Mouse (Mus musculus): ENCODE measurements at regions not wholly inside any gene's neighbourhood (a gene's known extent, or its start where the extent isn't known, plus 50 kb on each side); places are given as distances from the start of the nearest gene placed in this dataset.

DNA sequence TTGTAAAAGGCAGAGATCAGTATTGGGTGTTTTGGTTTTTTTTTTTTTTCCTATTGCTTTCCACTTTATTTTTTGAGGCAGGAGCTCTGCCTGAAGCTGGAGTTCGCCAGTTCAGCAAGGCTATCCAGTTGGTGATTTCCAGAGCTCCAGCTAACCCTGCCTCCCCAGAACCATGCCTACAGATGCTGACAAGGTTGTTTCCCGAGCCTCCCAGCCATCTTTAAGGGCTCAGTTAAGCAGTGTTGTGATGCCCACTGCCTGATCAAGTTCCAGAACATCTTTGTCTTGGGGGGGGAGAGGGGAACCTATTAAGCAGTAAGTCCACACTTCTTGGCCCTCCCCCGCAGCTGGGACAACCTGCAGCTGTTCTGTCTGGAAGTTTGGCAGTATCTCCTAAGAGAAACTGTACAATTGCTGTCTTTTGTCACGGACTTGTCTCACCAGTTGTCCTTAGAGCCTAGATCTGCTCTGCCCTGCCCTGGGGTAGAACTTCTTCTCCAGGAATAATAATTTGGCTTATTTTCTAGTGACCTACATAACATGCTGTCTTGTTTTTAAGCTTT is 114.1 kb downstream of the Zfp706 start:
- no peaks in the 10 kb centered on the region for H3K36me3 ChIP-seq (ENCODE audit: control insufficient read depth, insufficient read depth, low read length)
- H3K4me3 ChIP-seq (ENCODE audit: control insufficient read depth, insufficient read depth, low read length) = no peak overlapping the region
- 93% methylated on average over 4 of the region's 4 CpGs for WGBS
- H3K4me1 ChIP-seq (replicated peaks; ENCODE audit: control insufficient read depth, insufficient read depth, low read length) = peaks cover 4% of the 10 kb centered on the region
- H3K27ac ChIP-seq (ENCODE audit: control insufficient read depth, insufficient read depth, low read length) = no peak overlapping the region
- no peak for TF ChIP-seq CTCF (IDR thresholded peaks at IDR 0.05; ENCODE audit: borderline replicate concordance, control insufficient read depth, extremely low read depth, insufficient read depth, low read length, poor library complexity)
- TF ChIP-seq POLR2A (IDR thresholded peaks at IDR 0.05; ENCODE audit: control insufficient read depth, extremely low read depth, insufficient read depth, low read length, poor library complexity) = no peak
- DNase-seq = no peak
- H3K27me3 ChIP-seq (ENCODE audit: control insufficient read depth, insufficient read depth, low read length) = no peaks in the 10 kb centered on the region

- H3K27me3 ChIP-seq (ENCODE audit: control insufficient read depth, insufficient read depth, low read length) = no peaks in the 10 kb centered on the region
- no peak for TF ChIP-seq POLR2A (IDR thresholded peaks at IDR 0.05; ENCODE audit: control insufficient read depth, extremely low read depth, insufficient read depth, low read length, poor library complexity)
- TF ChIP-seq CTCF (IDR thresholded peaks at IDR 0.05; ENCODE audit: borderline replicate concordance, control insufficient read depth, extremely low read depth, insufficient read depth, low read length, poor library complexity) = no peak
- DNase-seq = no peak
These were observed 114.9 kb downstream of the Zfp706 start for GRCm38 (mm10) chr15:36892576-36893205.

GRCm38 (mm10) chr15:36891851-36892250 is 115.7 kb downstream of the Zfp706 start:
- WGBS = 91% methylated on average over 12 of the region's 12 CpGs
- peaks cover 4% of the 10 kb centered on the region for H3K4me1 ChIP-seq (replicated peaks; ENCODE audit: control insufficient read depth, insufficient read depth, low read length)

More at GRCm38 (mm10) chr15:36892576-36893205, 114.9 kb downstream of the Zfp706 start:
- H3K4me1 ChIP-seq (replicated peaks; ENCODE audit: control insufficient read depth, insufficient read depth, low read length) = peaks cover 4% of the 10 kb centered on the region
- 87% methylated on average over 15 of the region's 15 CpGs for WGBS
- no peaks in the 10 kb centered on the region for H3K36me3 ChIP-seq (ENCODE audit: control insufficient read depth, insufficient read depth, low read length)
- H3K4me3 ChIP-seq (ENCODE audit: control insufficient read depth, insufficient read depth, low read length) = no peak overlapping the region
- H3K27ac ChIP-seq (ENCODE audit: control insufficient read depth, insufficient read depth, low read length) = no peak overlapping the region

DNA sequence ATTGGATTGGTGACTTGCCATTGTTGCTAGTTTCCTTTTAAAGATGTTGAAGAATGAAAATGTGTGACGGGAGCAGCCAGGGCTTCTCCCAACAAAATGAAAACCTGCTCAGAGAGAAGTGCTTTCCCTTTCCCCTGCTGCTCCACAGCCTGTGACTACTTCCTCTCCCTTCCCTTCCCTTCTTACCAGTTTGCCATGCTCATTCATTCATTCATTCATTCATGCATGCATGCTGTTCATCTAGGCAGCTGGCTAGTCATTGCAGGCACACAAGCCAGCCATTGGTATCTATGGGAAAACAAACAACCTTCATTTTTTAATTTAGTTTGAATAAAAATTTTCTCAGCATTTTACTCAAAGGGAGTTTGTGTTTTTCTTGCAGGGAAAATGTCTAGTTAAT is 116.3 kb downstream of the Zfp706 start:
- WGBS = 97% methylated on average over 1 of the region's 1 CpGs
- no peaks in the 10 kb centered on the region for H3K27me3 ChIP-seq (ENCODE audit: control insufficient read depth, insufficient read depth, low read length)
- H3K4me3 ChIP-seq (ENCODE audit: control insufficient read depth, insufficient read depth, low read length) = no peak overlapping the region
- no peaks in the 10 kb centered on the region for H3K36me3 ChIP-seq (ENCODE audit: control insufficient read depth, insufficient read depth, low read length)
- no peak for TF ChIP-seq CTCF (IDR thresholded peaks at IDR 0.05; ENCODE audit: borderline replicate concordance, control insufficient read depth, extremely low read depth, insufficient read depth, low read length, poor library complexity)
- TF ChIP-seq POLR2A (IDR thresholded peaks at IDR 0.05; ENCODE audit: control insufficient read depth, extremely low read depth, insufficient read depth, low read length, poor library complexity) = no peak
- no peak for DNase-seq
- H3K4me1 ChIP-seq (replicated peaks; ENCODE audit: control insufficient read depth, insufficient read depth, low read length) = peaks cover 4% of the 10 kb centered on the region; the same call in 1 of the 2 replicates
- no peak overlapping the region for H3K27ac ChIP-seq (ENCODE audit: control insufficient read depth, insufficient read depth, low read length)

More at GRCm38 (mm10) chr15:36891851-36892250, 115.7 kb downstream of the Zfp706 start:
- no peak for DNase-seq
- no peaks in the 10 kb centered on the region for H3K36me3 ChIP-seq (ENCODE audit: control insufficient read depth, insufficient read depth, low read length)
- TF ChIP-seq CTCF (IDR thresholded peaks at IDR 0.05; ENCODE audit: borderline replicate concordance, control insufficient read depth, extremely low read depth, insufficient read depth, low read length, poor library complexity) = no peak
- TF ChIP-seq POLR2A (IDR thresholded peaks at IDR 0.05; ENCODE audit: control insufficient read depth, extremely low read depth, insufficient read depth, low read length, poor library complexity) = no peak
- H3K27ac ChIP-seq (ENCODE audit: control insufficient read depth, insufficient read depth, low read length) = no peak overlapping the region
- H3K27me3 ChIP-seq (ENCODE audit: control insufficient read depth, insufficient read depth, low read length) = no peaks in the 10 kb centered on the region
- H3K4me3 ChIP-seq (ENCODE audit: control insufficient read depth, insufficient read depth, low read length) = no peak overlapping the region

DNA sequence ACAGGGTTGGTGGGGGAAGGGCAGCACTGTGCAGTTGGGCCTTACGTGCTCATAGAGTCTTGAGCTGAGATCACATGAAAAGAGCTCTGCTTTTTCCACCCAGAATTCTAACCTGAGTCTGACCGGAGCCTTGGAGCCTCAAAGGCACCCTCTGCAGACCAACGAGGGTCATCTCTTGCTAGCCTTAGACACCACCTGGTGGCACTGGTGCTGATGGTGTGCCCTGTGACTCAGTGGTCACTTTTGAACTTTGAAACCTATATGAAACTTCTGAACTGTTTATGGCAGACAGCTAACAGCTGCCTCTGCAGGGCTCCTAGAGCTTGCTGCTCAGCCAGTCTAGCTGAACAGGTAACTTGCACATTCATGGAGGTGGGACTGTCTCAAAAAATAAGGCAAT is 118.5 kb downstream of the Zfp706 start:
- no peak overlapping the region for H3K27ac ChIP-seq (ENCODE audit: control insufficient read depth, insufficient read depth, low read length)
- H3K4me3 ChIP-seq (ENCODE audit: control insufficient read depth, insufficient read depth, low read length) = no peak overlapping the region
- no peaks in the 10 kb centered on the region for H3K4me1 ChIP-seq (replicated peaks; ENCODE audit: control insufficient read depth, insufficient read depth, low read length)
- H3K36me3 ChIP-seq (ENCODE audit: control insufficient read depth, insufficient read depth, low read length) = no peaks in the 10 kb centered on the region
- TF ChIP-seq POLR2A (IDR thresholded peaks at IDR 0.05; ENCODE audit: control insufficient read depth, extremely low read depth, insufficient read depth, low read length, poor library complexity) (no peak), CTCF (IDR thresholded peaks at IDR 0.05; ENCODE audit: borderline replicate concordance, control insufficient read depth, extremely low read depth, insufficient read depth, low read length, poor library complexity) (no peak)
- no peaks in the 10 kb centered on the region for H3K27me3 ChIP-seq (ENCODE audit: control insufficient read depth, insufficient read depth, low read length)
- no peak for DNase-seq
- WGBS = 89% methylated on average over 3 of the region's 3 CpGs

DNA sequence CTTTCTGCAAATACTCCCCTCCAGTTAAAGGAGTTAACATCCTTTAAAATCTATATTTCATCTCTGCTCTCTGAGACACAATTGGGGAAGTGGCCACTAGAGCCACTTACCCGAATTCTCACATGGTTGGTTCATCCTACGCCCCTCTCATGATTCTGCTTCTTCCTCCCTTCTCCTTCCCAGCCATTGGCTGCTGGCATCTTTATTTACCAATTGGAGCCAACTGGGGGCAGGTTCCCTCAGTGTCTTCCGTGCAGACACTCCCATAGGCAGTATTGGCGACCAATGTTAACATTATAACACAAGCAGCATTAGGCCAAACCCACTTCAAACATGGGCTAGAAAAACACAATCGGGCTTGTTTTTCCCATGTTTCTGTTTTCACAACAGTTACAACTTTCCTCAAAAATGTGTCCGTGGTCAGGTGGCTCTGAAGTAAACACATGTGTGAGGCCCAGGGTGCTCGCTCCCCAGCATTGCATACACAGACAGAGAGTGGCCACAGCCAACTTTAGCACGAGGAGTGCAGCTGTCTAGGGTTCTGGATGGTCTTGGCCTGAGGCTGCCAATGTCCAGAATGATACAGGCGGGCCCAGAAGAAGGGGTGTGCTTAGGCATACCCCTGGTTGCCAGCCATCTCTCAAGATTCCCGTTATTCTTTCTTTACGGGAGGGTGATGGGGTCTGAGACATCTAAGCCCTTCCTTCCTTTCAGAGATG is 119.1 kb downstream of the Zfp706 start:
- Histone ChIP-seq H3K4me1 (replicated peaks; ENCODE audit: control insufficient read depth, insufficient read depth, low read length) (no peaks in the 10 kb centered on the region), H3K27ac (ENCODE audit: control insufficient read depth, insufficient read depth, low read length) (no peak overlapping the region), H3K27me3 (ENCODE audit: control insufficient read depth, insufficient read depth, low read length) (no peaks in the 10 kb centered on the region), H3K4me3 (ENCODE audit: control insufficient read depth, insufficient read depth, low read length) (no peak overlapping the region), H3K36me3 (ENCODE audit: control insufficient read depth, insufficient read depth, low read length) (no peaks in the 10 kb centered on the region)
- WGBS = 90% methylated on average over 11 of the region's 11 CpGs
- no peak for DNase-seq
- no peak for TF ChIP-seq POLR2A (IDR thresholded peaks at IDR 0.05; ENCODE audit: control insufficient read depth, extremely low read depth, insufficient read depth, low read length, poor library complexity)
- TF ChIP-seq CTCF (IDR thresholded peaks at IDR 0.05; ENCODE audit: borderline replicate concordance, control insufficient read depth, extremely low read depth, insufficient read depth, low read length, poor library complexity) = no peak

All from thymus, adult 2 months (tissue).